Mouse (Mus musculus) kidney, adult 2 months (tissue): ENCODE measurements at regions not wholly inside any gene's neighbourhood (a gene's known extent, or its start where the extent isn't known, plus 50 kb on each side); places are given as distances from the start of the nearest gene placed in this dataset.
A peak's percentile ranks its signal among the peaks of the same experiment; 100 is the strongest.

Source experiments
- DNase-seq: peaks from one replicate; pipeline ENCODE4 v3.0.0; 2021
- H3K27ac ChIP-seq: fragments of 200-500 bp; 2 replicates; pipeline ENCODE4 v1.5.1; 2012; ENCODE audit warnings: low read depth, low read length, control low read depth, inconsistent platforms; ENCODE audit not compliant: insufficient read depth
- H3K27me3 ChIP-seq: fragments of 200-500 bp; replicated peaks from 2 replicates; pipeline ENCODE4 v1.6.1; 2012; ENCODE audit warnings: mild to moderate bottlenecking, moderate library complexity, low read length, inconsistent platforms; ENCODE audit not compliant: control insufficient read depth, insufficient read depth
- H3K36me3 ChIP-seq: fragments of 200-500 bp; 2 replicates; pipeline ENCODE4 v1.6.1; 2012; ENCODE audit warnings: mild to moderate bottlenecking, moderate library complexity, low read length, inconsistent platforms; ENCODE audit not compliant: control insufficient read depth, insufficient read depth
- H3K4me1 ChIP-seq: fragments of 200-500 bp; 2 replicates; pipeline ENCODE4 v1.6.1; 2011; ENCODE audit warnings: low read length; ENCODE audit not compliant: control insufficient read depth, insufficient read depth
- H3K4me3 ChIP-seq: fragments of 200-500 bp; 2 replicates; pipeline ENCODE4 v1.5.1; 2011; ENCODE audit warnings: mild to moderate bottlenecking, low read depth, low read length, control low read depth; ENCODE audit not compliant: insufficient read depth
- CTCF ChIP-seq: fragments of 200-500 bp; conservative IDR thresholded peaks from 2 replicates; pipeline ENCODE4 v1.5.1; 2011; ENCODE audit warnings: low read depth, mild to moderate bottlenecking, control low read depth, low read length, moderate library complexity, mixed read lengths; ENCODE audit not compliant: insufficient read depth, insufficient read length
- POLR2A ChIP-seq: fragments of 200-500 bp; IDR thresholded peaks from one replicate; pipeline ENCODE4 v1.6.1; 2011; ENCODE audit warnings: low read depth, low read length, control low read depth
- WGBS: fragments of 180-500 bp; shearing (Covaris S2); methylation state at CpG from one replicate; pipeline ENCODE4 v1.1.7; 2018; 5-methylcytosine and 5-hydroxymethylcytosine counted together

DNA sequence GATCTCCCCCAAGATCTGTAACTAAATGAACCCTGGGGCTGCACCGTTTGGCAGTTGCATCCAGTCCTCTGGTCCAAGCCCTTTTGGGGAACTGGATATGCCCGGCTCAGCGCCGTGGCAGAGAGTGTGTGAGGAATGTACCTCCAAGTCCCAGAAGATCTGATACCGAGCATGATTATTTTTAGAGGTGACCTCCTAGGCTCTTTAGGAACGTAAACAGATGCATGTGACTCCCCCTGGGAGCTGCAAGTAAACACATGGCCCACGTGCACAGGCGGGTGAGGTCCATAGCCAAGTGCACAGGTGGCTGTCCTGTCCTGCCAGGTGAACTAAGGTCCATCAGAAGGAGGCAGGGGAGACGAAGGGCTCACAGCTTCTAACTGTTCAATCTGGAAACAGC is 107.3 kb downstream of the Fam161a start:
- no peaks in the 10 kb centered on the region for H3K4me1 ChIP-seq
- no peaks in the 10 kb centered on the region for H3K27me3 ChIP-seq
- DNase-seq: peak; percentile 78
- H3K27ac ChIP-seq: peak overlapping the region; percentile 69; the same call in 1 of the 2 replicates
- WGBS: 51% methylated on average over 9 of the region's 9 CpGs
- no peaks in the 10 kb centered on the region for H3K36me3 ChIP-seq
- no peak overlapping the region for H3K4me3 ChIP-seq
- TF ChIP-seq CTCF (no peak), POLR2A (no peak)

DNA sequence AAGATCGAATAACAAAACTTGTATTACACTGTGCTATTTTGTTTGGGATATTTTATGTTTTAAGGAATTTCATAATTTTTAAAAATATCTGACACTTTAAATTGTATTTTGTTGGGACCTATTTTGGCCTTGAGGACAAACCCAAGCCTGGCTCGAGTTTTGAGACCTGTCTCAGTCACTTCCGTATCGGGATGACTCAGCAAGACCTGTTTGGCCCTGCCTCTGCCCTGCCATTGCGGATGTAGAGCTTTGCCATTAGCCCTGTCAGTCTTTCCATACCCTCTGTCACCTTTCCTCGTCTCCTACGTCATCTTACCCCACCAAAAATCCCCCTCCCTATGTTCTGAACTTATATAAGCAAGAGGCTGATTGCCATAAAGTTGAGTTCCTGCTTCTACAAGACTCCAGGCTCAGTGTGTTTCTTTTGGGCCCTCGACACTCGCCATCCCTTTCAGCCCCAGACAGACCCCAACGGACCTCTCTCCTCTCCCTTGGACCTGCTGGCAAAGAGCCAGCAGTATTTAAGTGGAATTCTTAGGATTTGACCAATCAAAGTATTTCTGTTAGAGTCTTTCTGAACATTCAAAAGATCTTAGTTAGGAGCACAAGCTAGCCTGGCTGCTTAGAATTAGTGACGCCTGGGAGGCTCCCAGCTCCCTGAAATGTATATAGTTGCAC is 113.3 kb downstream of the Fam161a start:
- 87% methylated on average over 11 of the region's 11 CpGs for WGBS
- H3K27ac ChIP-seq: no peak overlapping the region
- H3K4me3 ChIP-seq: no peak overlapping the region
- TF ChIP-seq CTCF: no peak
- no peaks in the 10 kb centered on the region for H3K4me1 ChIP-seq
- no peaks in the 10 kb centered on the region for H3K27me3 ChIP-seq
- no peak for DNase-seq
- H3K36me3 ChIP-seq: no peaks in the 10 kb centered on the region

DNA sequence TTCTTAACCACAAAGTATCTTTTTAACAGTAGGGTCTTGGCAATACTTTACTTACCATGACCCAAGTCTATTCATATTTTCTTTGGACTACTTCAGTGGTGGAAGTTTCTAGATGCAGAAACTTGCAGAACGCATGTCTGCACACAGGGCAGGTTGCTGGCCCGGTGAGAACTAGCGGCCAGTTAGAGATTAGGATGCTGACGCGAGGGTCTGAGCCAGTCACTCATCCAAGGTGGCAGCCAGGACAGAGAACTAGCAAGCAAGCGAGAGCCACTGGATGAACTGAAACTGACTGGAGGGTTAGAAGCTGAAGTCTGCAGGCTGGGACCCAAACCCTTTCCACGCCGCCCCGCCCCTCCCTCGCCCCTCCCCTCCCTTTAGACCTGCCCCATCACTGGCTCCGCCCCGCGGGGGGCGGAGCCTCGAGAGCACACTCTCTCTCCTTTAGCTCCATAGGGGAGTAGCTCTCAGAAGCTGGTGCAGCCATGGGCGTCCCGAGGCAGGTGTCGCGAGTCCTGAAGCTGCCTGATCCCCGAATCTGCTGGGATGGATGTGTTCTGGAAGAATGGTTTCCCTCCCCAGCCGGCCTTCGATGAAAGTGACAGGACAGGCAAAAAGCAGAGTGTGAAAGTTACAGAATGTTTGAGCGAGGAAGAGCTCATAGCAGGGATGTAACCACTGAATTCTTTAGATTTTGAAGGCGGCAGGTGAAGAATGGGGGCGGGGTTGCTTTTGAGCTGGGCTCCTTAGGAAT is 117.0 kb downstream of the Fam161a start:
- no peaks in the 10 kb centered on the region for H3K27me3 ChIP-seq
- no peak for TF ChIP-seq POLR2A
- no peak for TF ChIP-seq CTCF
- H3K4me3 ChIP-seq: peak overlapping the region; percentile 52
- H3K4me1 ChIP-seq: no peaks in the 10 kb centered on the region
- no peaks in the 10 kb centered on the region for H3K36me3 ChIP-seq
- peak; percentile 51 for DNase-seq
- WGBS: 2% methylated on average over 25 of the region's 25 CpGs
- no peak overlapping the region for H3K27ac ChIP-seq

DNA sequence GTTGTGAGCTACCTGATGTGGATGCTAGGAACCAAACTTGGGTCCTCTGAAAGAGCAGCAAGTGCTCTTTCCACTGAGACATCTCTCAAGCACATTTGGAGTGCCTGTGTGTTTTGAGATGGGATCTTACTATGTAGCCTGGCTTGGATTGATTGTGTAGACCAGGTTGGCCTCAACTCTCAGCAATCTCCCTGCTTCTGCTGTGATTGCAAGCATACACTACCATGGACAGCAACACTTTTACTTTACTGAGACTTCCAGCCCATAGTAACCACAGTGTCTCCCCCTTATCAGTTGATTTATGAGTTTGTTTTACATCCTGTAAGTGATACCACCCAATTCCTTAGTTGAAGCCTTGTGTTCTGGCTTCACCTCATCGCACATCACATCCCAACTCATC is 123.8 kb downstream of the Fam161a start:
- TF ChIP-seq CTCF (no peak), POLR2A (no peak)
- no peak for DNase-seq
- H3K4me3 ChIP-seq: no peak overlapping the region
- H3K27ac ChIP-seq: no peak overlapping the region
- H3K27me3 ChIP-seq: no peaks in the 10 kb centered on the region
- WGBS: 26% methylated on average over 1 of the region's 1 CpGs
- H3K4me1 ChIP-seq: no peaks in the 10 kb centered on the region
- H3K36me3 ChIP-seq: no peaks in the 10 kb centered on the region

DNA sequence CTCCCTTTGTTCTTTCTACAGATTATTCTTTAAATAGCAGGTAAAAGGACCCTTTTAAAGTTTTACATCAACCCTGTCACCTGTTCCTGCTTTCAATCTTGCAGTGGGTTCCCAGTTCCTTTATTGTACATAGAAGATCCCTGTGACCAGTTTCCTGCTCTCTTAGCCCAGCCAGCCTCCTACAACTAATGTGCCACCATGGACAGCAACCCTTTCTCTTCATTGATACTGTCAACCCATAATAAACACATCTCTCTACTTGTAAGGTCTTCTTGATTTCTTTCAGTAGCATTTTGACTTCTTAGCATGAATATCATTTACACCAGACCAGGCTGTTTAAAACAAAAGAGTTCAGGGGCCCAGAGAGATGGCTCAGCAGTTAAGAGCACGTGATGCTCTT is 124.2 kb upstream of the Xpo1 start:
- DNase-seq: no peak
- H3K36me3 ChIP-seq: no peaks in the 10 kb centered on the region
- TF ChIP-seq POLR2A (no peak), CTCF (no peak)
- H3K27me3 ChIP-seq: no peaks in the 10 kb centered on the region
- no peak overlapping the region for H3K27ac ChIP-seq
- WGBS: 80% methylated on average over 1 of the region's 1 CpGs
- H3K4me1 ChIP-seq: no peaks in the 10 kb centered on the region
- H3K4me3 ChIP-seq: no peak overlapping the region

DNA sequence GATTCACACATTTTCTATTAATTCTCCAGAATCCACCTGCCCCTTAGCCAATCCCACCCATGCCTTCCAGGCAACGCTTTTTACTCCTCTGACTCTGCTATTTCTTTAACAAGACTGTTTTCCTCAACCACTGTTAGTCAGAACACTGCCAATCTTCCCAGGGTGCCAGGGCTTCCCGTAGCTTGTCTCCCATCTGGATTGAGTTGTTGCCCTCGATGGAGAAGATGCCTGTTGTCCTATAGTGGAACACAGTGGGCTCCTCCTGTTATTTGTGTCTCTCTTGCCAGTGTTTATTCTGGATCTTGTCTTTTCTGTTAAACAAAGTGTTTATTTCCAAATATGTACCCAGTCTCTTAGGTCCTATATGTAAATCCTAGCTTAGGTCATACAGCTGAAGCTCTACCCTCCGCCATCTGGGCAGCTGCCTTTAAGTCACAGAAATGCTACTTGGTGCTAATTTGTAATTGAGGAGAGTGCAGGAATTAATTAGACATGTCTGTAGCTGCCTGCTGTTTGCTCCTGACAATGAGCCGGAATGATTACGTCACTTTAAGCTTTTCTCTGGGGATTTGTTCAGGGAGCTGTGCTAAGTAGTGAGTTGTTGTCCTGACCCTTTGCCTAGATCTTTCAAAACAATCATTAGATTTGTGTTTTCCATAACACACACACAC is 115.3 kb upstream of the Xpo1 start:
- no peak for TF ChIP-seq POLR2A
- no peak for TF ChIP-seq CTCF
- Histone ChIP-seq H3K36me3 (no peaks in the 10 kb centered on the region), H3K27ac (no peak overlapping the region), H3K4me1 (no peaks in the 10 kb centered on the region), H3K27me3 (no peaks in the 10 kb centered on the region), H3K4me3 (no peak overlapping the region)
- 77% methylated on average over 6 of the region's 6 CpGs for WGBS
- DNase-seq: peak; percentile 31

DNA sequence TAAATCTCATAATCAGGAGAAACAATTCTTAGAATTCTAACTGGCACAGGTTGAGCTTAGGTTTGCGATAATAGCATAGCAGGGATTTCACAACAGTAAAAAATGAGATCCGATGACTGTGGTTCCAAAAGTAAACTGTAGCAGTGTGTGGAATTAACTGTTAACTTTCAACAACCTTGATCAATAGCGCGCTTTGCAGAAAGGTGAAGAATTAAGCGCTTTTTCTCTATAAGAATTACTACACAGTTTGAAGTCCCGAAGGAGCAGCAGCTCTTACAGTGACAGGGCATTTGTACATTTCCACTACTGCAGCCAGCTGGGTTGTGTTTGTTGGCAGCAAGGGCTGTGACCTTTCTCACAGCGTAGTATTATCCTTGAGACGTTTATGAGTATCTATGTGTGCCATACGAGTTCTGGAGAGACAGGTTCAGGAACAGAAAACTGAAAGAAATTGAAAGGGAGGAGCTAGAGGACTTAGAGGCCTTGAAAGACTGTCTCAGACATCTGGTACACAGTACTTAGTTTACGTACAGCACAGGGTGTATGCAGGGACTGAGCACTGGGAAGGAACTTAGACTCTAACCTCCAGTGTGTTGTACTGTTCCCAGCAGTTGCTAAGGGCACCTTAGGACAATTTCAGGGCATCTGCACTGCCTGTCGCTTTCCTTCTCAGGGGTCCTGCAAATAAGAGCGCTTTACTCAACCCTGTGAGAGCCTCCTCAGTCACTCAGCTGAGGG is 114.6 kb upstream of the Xpo1 start:
- TF ChIP-seq CTCF (no peak), POLR2A (no peak)
- H3K27me3 ChIP-seq: no peaks in the 10 kb centered on the region
- no peaks in the 10 kb centered on the region for H3K4me1 ChIP-seq
- H3K36me3 ChIP-seq: no peaks in the 10 kb centered on the region
- no peak for DNase-seq
- 56% methylated on average over 12 of the region's 12 CpGs for WGBS
- H3K27ac ChIP-seq: no peak overlapping the region
- no peak overlapping the region for H3K4me3 ChIP-seq
